Comparison of ENCODE assay signal across 34 mouse cellular contexts in genomic region chr14:86641839-86642238, GRCm38 (mm10).
"Had no signal": no experiment of that assay in that cellular context is flagged by ENCODE, and none has a peak within 500 bp of the region (broad histone marks: within the 10 kb centered on the region; RNA-seq: fewer than 3 reads in every experiment).

No protein-coding gene starts in this region.

- H3K4me2 ChIP-seq: heart, embryonic 11.5 days; heart, embryonic 12.5 days; heart, embryonic 13.5 days; heart, embryonic 15.5 days; hindbrain, embryonic 12.5 days; hindbrain, embryonic 13.5 days; hindbrain, embryonic 14.5 days; hindbrain, embryonic 15.5 days; intestine, embryonic 15.5 days; kidney, embryonic 15.5 days had no signal

- H3K4me1 ChIP-seq: heart, embryonic 10.5 days; heart, embryonic 12.5 days; heart, embryonic 15.5 days; hindbrain, embryonic 15.5 days; intestine, embryonic 15.5 days; kidney, embryonic 15.5 days had no signal

- H3K9me3 ChIP-seq: heart, embryonic 10.5 days; heart, embryonic 13.5 days; heart, embryonic 15.5 days; hindbrain, embryonic 10.5 days; hindbrain, embryonic 12.5 days; hindbrain, embryonic 13.5 days; hindbrain, embryonic 15.5 days; intestine, embryonic 15.5 days; kidney, embryonic 15.5 days had no signal

- ATAC-seq: inflammation-experienced regulatory T-cells, adult 6 months; intestine, embryonic 15.5 days; intestine, embryonic 16.5 days; intestine, postnatal 0 days had no signal

- H3K27me3 ChIP-seq: heart, embryonic 12.5 days; heart, embryonic 13.5 days; heart, embryonic 15.5 days; hindbrain, embryonic 15.5 days; intestine, embryonic 15.5 days; kidney, embryonic 15.5 days had no signal

- H3K27ac ChIP-seq: heart, embryonic 10.5 days; heart, embryonic 13.5 days; heart, embryonic 15.5 days; hindbrain, embryonic 12.5 days; hindbrain, embryonic 14.5 days; hindbrain, embryonic 15.5 days; hindbrain, postnatal 0 days; intestine, embryonic 15.5 days; kidney, embryonic 15.5 days; kidney, postnatal 0 days; layer of hippocampus, adult 2 months had no signal

- DNase-seq: heart, postnatal 10 days; heart, postnatal 14 days; heart, postnatal 36 days; heart, postnatal 4 days; kidney, adult 11 months; kidney, adult 18-20 months; kidney, adult 2 months; kidney, adult 8-10 months; kidney, adult 9 months; kidney, postnatal 10 days; kidney, postnatal 14 days; kidney, postnatal 25 days; kidney, postnatal 36 days; kidney, postnatal 4 days; layer of hippocampus, adult 9-11 months; layer of hippocampus, postnatal 36 days had no signal

- H3K9ac ChIP-seq: heart, embryonic 12.5 days; heart, embryonic 13.5 days; heart, embryonic 15.5 days; hindbrain, embryonic 12.5 days; hindbrain, embryonic 13.5 days; hindbrain, embryonic 14.5 days; hindbrain, embryonic 15.5 days; intestine, embryonic 15.5 days; kidney, embryonic 15.5 days had no signal

- H3K36me3 ChIP-seq: heart, embryonic 10.5 days; heart, embryonic 12.5 days; heart, embryonic 13.5 days; heart, embryonic 15.5 days; hindbrain, embryonic 10.5 days; hindbrain, embryonic 12.5 days; hindbrain, embryonic 13.5 days; hindbrain, embryonic 15.5 days; intestine, embryonic 15.5 days; kidney, embryonic 15.5 days had no signal

- H3K4me3 ChIP-seq: heart, embryonic 10.5 days; heart, embryonic 12.5 days; heart, embryonic 13.5 days; heart, embryonic 15.5 days; hindbrain, embryonic 10.5 days; hindbrain, embryonic 12.5 days; hindbrain, embryonic 13.5 days; hindbrain, embryonic 15.5 days; intestine, embryonic 15.5 days; kidney, embryonic 15.5 days; layer of hippocampus, adult 2 months had no signal
